Mouse (Mus musculus) 3T3-L1 (cell line): ENCODE results near the gene Npvf.
"Not testable (repeated sequence)": the region's sequence is repeated elsewhere in the genome, so short reads cannot be mapped to it uniquely, and the experiment has no call there.

Experiments used
- DNase-seq: peaks from one replicate; pipeline ENCODE4 v3.0.0-alpha.2; 2015; ENCODE audit warnings: low read depth, low spot score

The Npvf gene

GRCm38 (mm10) chr6:50640377-50640776 is 13.9 kb downstream of the Npvf start:
- no peak for DNase-seq

GRCm38 (mm10) chr6:50639656-50640055 is 14.6 kb downstream of the Npvf start:
- DNase-seq = peak; percentile 22

- not testable (repeated sequence) for DNase-seq
These were observed 28.1 kb downstream of the Npvf start for GRCm38 (mm10) chr6:50626170-50626569.

GRCm38 (mm10) chr6:50618273-50618672 is 36.0 kb downstream of the Npvf start:
- DNase-seq = peak; percentile 25

- peak; percentile 69 for DNase-seq
These were observed 52.6 kb downstream of the Npvf start for GRCm38 (mm10) chr6:50601620-50602019.
